Mouse (Mus musculus): ENCODE results near the gene Ptprj. TPM values are rescaled to one million over a fixed set of nuclear protein-coding genes. Genes with fewer than 3 reads are reported as not detected.

Gene Ptprj
- polyA plus RNA-seq (2016; fragmentation: Nextera tagmentation; extraction: Ambion mirVana) = 1.1 and 2.4 TPM in 2 replicates

- peak; percentile 85 for DNase-seq (ENCODE audit: low spot score)
- under 1% methylated on average over 80 of the region's 100 CpGs for WGBS
- H3K27me3 ChIP-seq (ENCODE audit: insufficient read depth, poor library complexity, severe bottlenecking) = peaks cover 15% of the 10 kb centered on the region; the same call in 1 of the 2 replicates
Measured at GRCm38 (mm10) chr2:90580236-90581005, at the start of gene Ptprj. Gene Ptprj, minus strand, starts transcription at chr2:90580647.

GRCm38 (mm10) chr2:90629552-90629951, 49.1 kb upstream of the Ptprj start:
- Histone ChIP-seq H3K27ac (no peak overlapping the region), H3K9me3 (no peaks in the 10 kb centered on the region), H3K27me3 (ENCODE audit: insufficient read depth, poor library complexity, severe bottlenecking) (0 out of 2 replicates have a peak, but pooled peaks cover 3% of the 10 kb centered on the region), H3K4me3 (no peak overlapping the region), H3K36me3 (no peaks in the 10 kb centered on the region), H3K4me1 (no peaks in the 10 kb centered on the region)
- WGBS = 41% methylated on average over 2 of the region's 2 CpGs
- DNase-seq (ENCODE audit: low spot score) = no peak

More at GRCm38 (mm10) chr2:90580236-90581005, at the start of gene Ptprj:
- Histone ChIP-seq H3K9me3 (no peaks in the 10 kb centered on the region), H3K4me3 (peak within 1 kb of the TSS; percentile 77), H3K4me1 (peaks cover 16% of the 10 kb centered on the region), H3K36me3 (no peaks in the 10 kb centered on the region), H3K27ac (peak within 1 kb of the TSS; percentile 95)

GRCm38 (mm10) chr2:90628261-90628660, 47.8 kb upstream of the Ptprj start:
- Histone ChIP-seq H3K9me3 (no peaks in the 10 kb centered on the region), H3K36me3 (no peaks in the 10 kb centered on the region), H3K27me3 (ENCODE audit: insufficient read depth, poor library complexity, severe bottlenecking) (peaks cover 7% of the 10 kb centered on the region; the same call in 1 of the 2 replicates), H3K4me1 (no peaks in the 10 kb centered on the region), H3K27ac (no peak overlapping the region), H3K4me3 (no peak overlapping the region)
- DNase-seq (ENCODE audit: low spot score) = no peak
- 82% methylated on average over 5 of the region's 5 CpGs for WGBS

GRCm38 (mm10) chr2:90624920-90625319, 44.5 kb upstream of the Ptprj start:
- Histone ChIP-seq H3K4me1 (no peaks in the 10 kb centered on the region), H3K9me3 (no peaks in the 10 kb centered on the region), H3K27me3 (ENCODE audit: insufficient read depth, poor library complexity, severe bottlenecking) (peaks cover 6% of the 10 kb centered on the region; the same call in 1 of the 2 replicates), H3K36me3 (no peaks in the 10 kb centered on the region), H3K27ac (no peak overlapping the region), H3K4me3 (no peak overlapping the region)
- 20% methylated on average over 6 of the region's 6 CpGs for WGBS
- DNase-seq (ENCODE audit: low spot score) = peak; percentile 83

- Histone ChIP-seq H3K4me3 (no peak overlapping the region), H3K4me1 (no peaks in the 10 kb centered on the region), H3K27ac (no peak overlapping the region), H3K9me3 (no peaks in the 10 kb centered on the region), H3K27me3 (ENCODE audit: insufficient read depth, poor library complexity, severe bottlenecking) (peaks cover 4% of the 10 kb centered on the region; the same call in 1 of the 2 replicates), H3K36me3 (no peaks in the 10 kb centered on the region)
- 43% methylated on average over 4 of the region's 4 CpGs for WGBS
- DNase-seq (ENCODE audit: low spot score) = no peak
Measured at GRCm38 (mm10) chr2:90624339-90624738, 43.9 kb upstream of the Ptprj start.

GRCm38 (mm10) chr2:90620815-90621214, 40.4 kb upstream of the Ptprj start:
- Histone ChIP-seq H3K27me3 (ENCODE audit: insufficient read depth, poor library complexity, severe bottlenecking) (peaks cover 4% of the 10 kb centered on the region; the same call in 1 of the 2 replicates), H3K9me3 (no peaks in the 10 kb centered on the region), H3K4me3 (no peak overlapping the region), H3K4me1 (no peaks in the 10 kb centered on the region), H3K36me3 (no peaks in the 10 kb centered on the region), H3K27ac (no peak overlapping the region)
- DNase-seq (ENCODE audit: low spot score) = no peak
- WGBS = 62% methylated on average over 5 of the region's 5 CpGs

GRCm38 (mm10) chr2:90619648-90620047, 39.2 kb upstream of the Ptprj start:
- Histone ChIP-seq H3K4me3 (no peak overlapping the region), H3K27ac (no peak overlapping the region), H3K4me1 (no peaks in the 10 kb centered on the region), H3K36me3 (no peaks in the 10 kb centered on the region), H3K9me3 (no peaks in the 10 kb centered on the region), H3K27me3 (ENCODE audit: insufficient read depth, poor library complexity, severe bottlenecking) (peaks cover 4% of the 10 kb centered on the region; the same call in 1 of the 2 replicates)
- no peak for DNase-seq (ENCODE audit: low spot score)
- WGBS = 34% methylated on average over 2 of the region's 2 CpGs

GRCm38 (mm10) chr2:90614651-90615171, 34.3 kb upstream of the Ptprj start:
- Histone ChIP-seq H3K27me3 (ENCODE audit: insufficient read depth, poor library complexity, severe bottlenecking) (no peaks in the 10 kb centered on the region; the same call in 1 of the 2 replicates), H3K36me3 (no peaks in the 10 kb centered on the region), H3K4me1 (no peaks in the 10 kb centered on the region), H3K9me3 (no peaks in the 10 kb centered on the region), H3K27ac (no peak overlapping the region), H3K4me3 (no peak overlapping the region)
- no peak for DNase-seq (ENCODE audit: low spot score)
- 83% methylated on average over 14 of the region's 14 CpGs for WGBS

GRCm38 (mm10) chr2:90613591-90613990, 33.1 kb upstream of the Ptprj start:
- Histone ChIP-seq H3K27ac (no peak overlapping the region), H3K4me3 (no peak overlapping the region), H3K9me3 (no peaks in the 10 kb centered on the region), H3K4me1 (no peaks in the 10 kb centered on the region), H3K27me3 (ENCODE audit: insufficient read depth, poor library complexity, severe bottlenecking) (no peaks in the 10 kb centered on the region), H3K36me3 (no peaks in the 10 kb centered on the region)
- no peak for DNase-seq (ENCODE audit: low spot score)
- 78% methylated on average over 3 of the region's 3 CpGs for WGBS

GRCm38 (mm10) chr2:90613006-90613405, 32.6 kb upstream of the Ptprj start:
- no peak overlapping the region for H3K27ac ChIP-seq
- no peak overlapping the region for H3K4me3 ChIP-seq
- H3K36me3 ChIP-seq = no peaks in the 10 kb centered on the region
- no peak for DNase-seq (ENCODE audit: low spot score)
- H3K4me1 ChIP-seq = no peaks in the 10 kb centered on the region
- no peaks in the 10 kb centered on the region for H3K9me3 ChIP-seq
- no peaks in the 10 kb centered on the region for H3K27me3 ChIP-seq (ENCODE audit: insufficient read depth, poor library complexity, severe bottlenecking)
- 74% methylated on average over 2 of the region's 2 CpGs for WGBS

- no peaks in the 10 kb centered on the region for H3K4me1 ChIP-seq
- DNase-seq (ENCODE audit: low spot score) = peak; percentile 74
- no peak overlapping the region for H3K27ac ChIP-seq
- 75% methylated on average over 10 of the region's 10 CpGs for whole genome bisulfite sequencing
- H3K9me3 ChIP-seq = no peaks in the 10 kb centered on the region
- H3K36me3 ChIP-seq = no peaks in the 10 kb centered on the region
- no peaks in the 10 kb centered on the region for H3K27me3 ChIP-seq (ENCODE audit: insufficient read depth, poor library complexity, severe bottlenecking)
- no peak overlapping the region for H3K4me3 ChIP-seq
Measured at GRCm38 (mm10) chr2:90611959-90612571, 31.6 kb upstream of the Ptprj start.

GRCm38 (mm10) chr2:90601056-90601455, 20.6 kb upstream of the Ptprj start:
- whole genome bisulfite sequencing = 89% methylated on average over 3 of the region's 3 CpGs
- Histone ChIP-seq H3K4me1 (no peaks in the 10 kb centered on the region), H3K9me3 (no peaks in the 10 kb centered on the region), H3K27me3 (ENCODE audit: insufficient read depth, poor library complexity, severe bottlenecking) (no peaks in the 10 kb centered on the region), H3K4me3 (no peak overlapping the region), H3K27ac (no peak overlapping the region), H3K36me3 (no peaks in the 10 kb centered on the region)
- DNase-seq (ENCODE audit: low spot score) = peak; percentile 72

- no peaks in the 10 kb centered on the region for H3K27me3 ChIP-seq (ENCODE audit: insufficient read depth, poor library complexity, severe bottlenecking)
- H3K4me1 ChIP-seq = no peaks in the 10 kb centered on the region
- no peak for DNase-seq (ENCODE audit: low spot score)
- no peak overlapping the region for H3K4me3 ChIP-seq
- peaks cover under 1% of the 10 kb centered on the region; the same call in 1 of the 2 replicates for H3K9me3 ChIP-seq
- no peaks in the 10 kb centered on the region for H3K36me3 ChIP-seq
- H3K27ac ChIP-seq = no peak overlapping the region
- 45% methylated on average over 1 of the region's 1 CpGs for WGBS
Measured at GRCm38 (mm10) chr2:90588141-90588540, 7.7 kb upstream of the Ptprj start.

Data from heart, embryonic 10.5 days (tissue).